Mouse (Mus musculus): Measurements from ENCODE around the gene Pou2f1.

DNA sequence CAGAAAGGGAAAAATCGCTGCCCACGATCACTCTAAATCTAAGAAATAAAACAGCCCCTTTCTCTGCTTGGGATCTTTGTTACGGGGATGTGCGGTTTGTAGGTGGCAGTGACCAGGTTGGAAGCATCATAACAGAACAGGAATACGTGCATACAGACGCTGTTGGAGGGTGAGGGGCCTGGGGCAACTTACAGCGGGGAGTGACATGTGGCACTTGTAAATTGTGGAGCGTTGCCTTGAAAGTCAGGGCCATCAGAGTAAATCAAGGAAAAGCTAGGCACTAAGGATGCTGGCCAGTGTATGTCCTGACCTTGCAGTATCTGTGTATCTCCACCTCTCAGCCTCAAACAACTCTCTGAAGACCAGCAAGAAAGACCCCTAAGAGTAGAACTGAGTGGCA lies 154.1 kb downstream of the Pou2f1 start:
- TF ChIP-seq POLR2A (IDR thresholded peaks at IDR 0.05; ENCODE audit: control insufficient read depth, low read depth, low read length): no peak
- TF ChIP-seq CTCF (IDR thresholded peaks at IDR 0.05; ENCODE audit: control insufficient read depth, insufficient read depth, insufficient replicate concordance, low read depth, low read length): no peak
